Mouse (Mus musculus): ENCODE results near the gene Slc10a1.

The Slc10a1 gene

DNA sequence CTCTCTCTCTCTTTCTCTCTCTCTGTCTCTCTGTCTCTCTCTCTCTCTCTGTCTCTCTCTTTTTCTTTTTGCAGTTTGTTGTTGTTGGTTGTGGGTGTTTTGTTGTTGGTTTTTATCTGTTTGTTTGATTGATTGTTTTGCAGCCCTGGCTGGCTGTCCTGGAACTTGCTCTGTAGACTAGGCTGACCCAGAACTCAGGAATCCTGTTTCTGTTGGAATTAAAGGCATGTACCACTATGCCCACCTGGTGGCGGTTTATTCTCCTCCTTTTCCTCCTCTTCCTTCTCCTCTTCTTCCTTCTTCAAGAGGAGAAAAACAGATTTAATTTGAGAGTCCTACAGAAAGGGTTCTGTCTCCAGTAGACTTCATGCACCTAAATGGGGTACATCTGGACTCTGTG lies 41.0 kb downstream of the Slc10a1 start:
- no peak for DNase-seq (ENCODE audit: low spot score)

DNA sequence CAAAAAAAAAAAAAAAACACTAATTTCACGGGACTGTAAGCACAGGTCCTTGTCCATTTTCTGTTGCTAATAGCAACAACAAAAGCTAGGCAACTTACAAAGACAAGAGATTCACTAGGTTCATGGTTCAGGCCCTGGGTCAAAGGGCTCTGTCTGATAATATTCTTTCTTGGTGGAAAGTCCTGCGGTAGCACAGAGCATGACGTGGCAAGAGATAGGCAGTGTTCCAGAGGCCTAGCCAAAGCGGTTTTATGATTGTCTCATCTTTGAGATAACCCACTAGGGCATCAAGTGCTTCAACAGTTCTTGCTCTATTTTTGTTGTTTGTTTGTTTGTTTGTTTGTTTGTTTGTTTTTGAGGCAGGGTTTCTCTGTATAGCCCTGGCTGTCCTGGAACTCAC lies 42.0 kb downstream of the Slc10a1 start:
- no peak for DNase-seq (ENCODE audit: low spot score)

DNA sequence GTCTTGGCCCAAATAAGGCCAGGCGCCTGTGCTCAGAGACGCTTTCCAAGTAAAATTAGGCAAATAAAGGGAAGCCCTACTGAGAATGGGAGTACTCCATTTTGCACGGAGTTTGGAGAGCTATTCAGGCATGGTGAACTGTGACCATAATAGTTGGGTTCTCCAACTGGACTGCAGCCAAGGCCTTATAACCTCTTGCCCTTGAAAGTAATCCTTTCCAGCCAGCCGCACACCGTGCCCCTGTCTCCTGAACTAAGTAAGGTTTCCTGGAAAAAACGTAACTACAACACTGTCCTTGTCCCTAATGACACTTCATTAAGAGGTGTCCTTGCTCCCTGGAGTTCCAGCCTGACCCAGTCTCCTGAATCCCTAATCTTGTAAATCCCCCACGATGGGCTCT lies 42.6 kb downstream of the Slc10a1 start:
- no peak for DNase-seq (ENCODE audit: low spot score)

DNA sequence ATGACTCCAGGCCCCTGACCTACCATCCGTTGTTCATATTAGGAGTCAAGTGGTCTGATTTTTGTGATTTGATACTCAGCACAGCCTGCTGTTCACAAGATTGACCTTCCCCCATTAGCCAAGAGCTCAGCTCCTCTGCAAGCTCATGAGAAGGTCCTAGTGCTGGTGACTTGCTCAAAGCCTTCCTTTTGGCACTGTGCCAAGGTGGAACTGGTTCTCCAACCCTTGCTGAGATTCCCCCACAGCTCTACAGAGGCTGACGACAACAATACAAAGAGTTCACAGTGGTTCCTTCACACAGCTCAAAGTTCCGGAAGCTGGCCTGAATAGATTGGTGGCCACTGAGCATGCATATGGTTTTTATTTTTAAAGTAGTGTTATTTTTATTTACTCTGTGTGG lies 44.3 kb downstream of the Slc10a1 start:
- DNase-seq (ENCODE audit: low spot score), result peak; percentile 29

DNA sequence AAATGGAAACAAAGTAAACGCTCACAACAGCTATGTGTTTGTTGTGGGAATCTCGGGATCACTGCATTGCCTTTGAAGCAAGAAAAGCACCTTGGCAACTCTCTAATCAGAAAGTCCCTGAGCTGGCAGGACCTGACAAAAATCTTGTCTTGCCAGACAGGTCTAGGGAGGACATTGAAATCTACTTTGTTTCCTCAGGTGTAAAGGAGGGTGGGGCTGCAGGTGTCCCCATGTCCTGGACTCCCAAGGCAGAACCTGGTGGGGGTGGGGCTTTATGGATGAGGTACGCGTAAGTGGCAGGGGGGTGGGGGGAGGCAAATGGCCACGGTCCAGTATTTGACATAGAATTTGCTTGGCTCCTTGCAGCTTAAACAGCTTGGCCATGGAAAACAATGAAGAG lies 44.9 kb downstream of the Slc10a1 start:
- no peak for DNase-seq (ENCODE audit: low spot score)

DNA sequence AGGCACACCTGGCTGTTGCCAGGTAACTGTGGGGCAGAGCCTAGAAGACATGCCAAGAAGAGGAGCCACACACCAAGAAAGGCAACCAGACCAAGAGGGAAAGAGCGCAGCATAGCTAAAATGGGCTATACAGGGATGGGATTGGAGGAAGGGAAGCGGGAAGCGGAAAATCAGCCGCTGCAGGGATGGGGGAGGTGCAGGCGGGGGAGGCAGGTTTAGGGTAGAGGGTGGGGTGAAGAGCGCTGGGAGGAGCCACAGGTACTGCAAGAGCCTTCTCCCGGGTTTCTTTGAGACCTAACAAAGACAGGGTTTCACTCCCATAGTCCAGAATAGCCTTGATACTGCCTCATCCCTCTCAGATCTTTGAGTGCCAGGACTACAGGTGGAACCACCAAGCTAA lies 45.6 kb downstream of the Slc10a1 start:
- peak; percentile 35 for DNase-seq (ENCODE audit: low spot score)

DNA sequence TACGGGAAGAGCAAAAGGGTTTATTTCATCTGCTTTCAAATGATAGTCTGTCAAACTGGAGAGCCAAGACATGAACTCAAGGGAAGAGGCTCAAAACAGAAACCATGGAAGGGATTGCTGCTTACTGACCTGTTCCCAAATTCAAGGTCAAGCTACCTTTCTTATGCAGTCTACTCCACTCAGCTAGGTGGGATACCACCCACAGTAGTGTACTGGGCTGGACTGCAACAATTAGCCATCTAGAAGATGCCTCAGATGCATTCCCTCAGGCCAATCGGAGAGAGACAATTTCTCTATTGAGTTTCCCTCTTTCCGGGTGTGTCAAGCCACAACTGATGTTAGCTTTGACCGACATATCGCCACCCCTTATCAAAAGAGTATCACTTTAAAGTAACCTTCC lies 47.2 kb downstream of the Slc10a1 start:
- no peak for DNase-seq (ENCODE audit: low spot score)

DNA sequence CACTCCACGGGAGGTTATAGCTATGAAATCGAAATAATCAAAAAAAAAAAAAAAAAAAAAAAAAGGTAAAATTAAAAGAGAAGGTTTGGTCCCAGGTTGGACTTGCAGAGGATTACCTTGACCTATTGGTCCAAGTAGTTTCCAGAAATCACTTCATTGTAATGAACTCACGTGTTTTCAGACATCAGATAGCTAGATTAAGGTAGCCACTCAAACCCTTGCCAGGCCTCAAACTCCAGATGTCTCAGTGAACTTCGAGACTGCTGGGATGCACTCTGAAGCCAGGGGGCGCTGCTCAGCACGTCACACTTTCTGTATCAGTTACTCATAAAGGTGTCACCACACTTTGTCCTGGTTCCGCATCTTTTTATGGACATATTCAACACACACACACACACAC lies 50.7 kb downstream of the Slc10a1 start:
- no peak for DNase-seq (ENCODE audit: low spot score)

DNA sequence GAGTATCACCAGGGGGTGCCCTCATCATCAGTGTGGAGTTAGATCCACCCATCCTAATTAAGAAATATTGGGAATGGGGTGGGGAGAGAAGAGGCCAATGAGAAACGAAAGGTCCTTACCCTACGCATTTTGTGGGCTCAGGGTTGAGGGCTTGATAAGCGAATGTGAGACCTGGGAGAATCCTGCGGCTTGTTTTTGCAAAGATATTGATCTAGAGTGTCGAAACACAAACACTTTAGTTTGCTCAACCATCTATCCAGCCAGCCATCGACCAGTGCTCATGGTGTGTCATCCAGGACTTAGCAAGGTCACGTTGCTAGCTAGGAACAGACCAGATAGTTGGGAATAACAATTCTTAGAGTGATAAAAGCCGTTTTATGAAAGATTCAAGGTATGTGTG lies 58.9 kb downstream of the Slc10a1 start:
- DNase-seq (ENCODE audit: low spot score), result no peak
